Mouse (Mus musculus): ENCODE measurements at regions not wholly inside any gene's neighbourhood (a gene's known extent, or its start where the extent isn't known, plus 50 kb on each side); places are given as distances from the start of the nearest gene placed in this dataset.

DNA sequence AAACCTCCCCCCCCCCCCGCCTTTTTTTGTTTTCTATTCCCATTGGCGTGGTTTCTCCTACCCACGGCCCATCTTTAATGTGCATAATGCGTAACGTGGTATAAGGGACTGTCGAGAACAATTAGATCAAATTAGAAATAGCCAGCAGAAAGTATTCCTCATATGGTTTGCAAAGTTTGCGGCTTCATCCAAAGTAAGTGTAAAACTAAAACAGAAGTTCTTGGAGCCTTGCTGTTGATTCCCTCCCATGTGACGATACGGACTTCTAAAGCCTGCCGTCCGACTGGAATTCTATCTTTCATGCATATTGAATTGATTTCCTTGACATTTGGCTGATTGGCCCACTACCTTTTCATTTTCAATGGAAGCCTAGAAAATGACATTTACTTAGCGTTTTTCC, 128.7 kb upstream of the Fam241a start:
- DNase-seq (ENCODE audit: extremely low spot score in 1 of 2, low spot score in 1 of 2) = no peak

DNA sequence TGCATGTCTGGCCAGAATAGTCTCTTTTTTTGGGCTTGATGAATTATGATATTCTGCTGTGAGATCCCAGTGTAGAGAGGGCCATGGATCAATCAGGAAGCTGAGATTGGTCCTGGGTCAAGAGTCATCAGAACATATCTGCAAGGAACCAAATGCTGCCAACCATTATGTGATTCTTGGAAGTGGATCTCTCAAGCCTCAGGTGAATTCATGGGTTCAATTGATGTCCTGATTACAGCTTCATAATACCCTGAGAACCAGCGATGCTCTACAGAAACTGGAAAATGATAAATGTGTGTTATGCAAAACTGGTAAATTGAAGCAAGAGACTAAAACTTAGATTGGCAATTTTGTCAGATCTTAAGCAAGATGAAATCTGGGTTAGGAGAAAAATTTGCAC, 118.8 kb upstream of the Fam241a start:
- no peak for DNase-seq (ENCODE audit: extremely low spot score in 1 of 2, low spot score in 1 of 2)

DNA sequence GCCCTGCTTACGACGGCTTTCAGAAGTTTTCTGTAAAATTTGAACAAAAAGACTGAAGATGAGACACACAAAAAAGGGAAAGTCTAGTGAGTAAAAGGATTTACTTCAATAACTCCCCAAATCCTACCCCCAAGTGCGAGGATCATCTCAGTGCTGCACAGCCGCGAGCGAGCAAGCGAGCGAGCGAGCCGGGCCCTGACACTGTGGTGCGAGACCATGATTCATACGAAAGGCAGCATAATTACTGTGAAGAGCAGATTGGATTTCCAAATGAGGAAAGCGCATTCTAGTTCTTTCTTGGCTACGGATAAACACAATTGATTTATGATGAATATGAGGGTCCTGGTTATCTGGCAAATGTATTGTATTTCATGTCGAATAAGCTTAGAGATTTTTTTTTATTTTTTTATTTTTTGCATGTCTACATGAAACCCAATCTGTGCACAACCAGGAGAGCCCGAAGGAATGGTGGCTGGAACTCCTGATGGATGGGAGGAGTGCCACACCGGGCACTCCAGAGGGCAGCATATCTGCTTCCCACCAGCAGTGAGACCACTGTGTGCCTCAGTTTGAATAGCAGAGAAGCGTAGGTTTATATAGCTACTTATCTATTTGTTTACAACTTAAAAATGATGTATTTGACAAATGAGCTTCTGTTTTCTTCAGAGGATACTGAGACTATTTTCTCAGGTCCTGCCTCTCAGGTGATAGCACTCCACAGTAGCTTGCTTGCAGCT, 106.9 kb upstream of the Fam241a start:
- no peak for DNase-seq (ENCODE audit: extremely low spot score in 1 of 2, low spot score in 1 of 2)

DNA sequence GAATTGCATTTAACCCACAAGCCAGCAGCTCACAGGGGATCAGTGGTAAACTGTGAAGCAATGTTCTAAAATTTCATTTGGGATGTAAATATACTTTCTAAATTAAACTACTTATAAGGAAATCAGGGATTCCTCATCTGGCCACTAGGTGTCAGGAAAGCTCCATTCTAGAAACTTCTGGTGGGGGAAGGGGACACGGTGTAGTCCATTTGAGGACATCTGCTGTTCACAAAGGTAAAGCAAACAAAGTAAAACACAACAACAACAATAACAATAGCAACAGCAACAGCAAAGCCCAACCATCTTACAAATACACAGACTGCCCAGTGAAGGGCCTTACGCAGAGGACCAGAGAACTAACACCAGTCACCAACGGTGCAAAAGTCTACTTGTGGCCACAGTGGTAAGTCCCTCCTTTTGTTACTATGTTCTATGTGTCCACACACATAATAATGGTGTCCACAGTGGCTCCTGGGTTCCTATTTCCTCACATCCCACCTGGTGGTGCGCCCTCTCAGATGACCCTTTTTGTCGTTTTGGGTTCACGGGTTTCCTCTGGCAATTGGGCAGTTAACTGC, 105.9 kb upstream of the Fam241a start:
- peak in 1 of 2 experiments; percentile 53 for DNase-seq (ENCODE audit: extremely low spot score in 1 of 2, low spot score in 1 of 2)

DNA sequence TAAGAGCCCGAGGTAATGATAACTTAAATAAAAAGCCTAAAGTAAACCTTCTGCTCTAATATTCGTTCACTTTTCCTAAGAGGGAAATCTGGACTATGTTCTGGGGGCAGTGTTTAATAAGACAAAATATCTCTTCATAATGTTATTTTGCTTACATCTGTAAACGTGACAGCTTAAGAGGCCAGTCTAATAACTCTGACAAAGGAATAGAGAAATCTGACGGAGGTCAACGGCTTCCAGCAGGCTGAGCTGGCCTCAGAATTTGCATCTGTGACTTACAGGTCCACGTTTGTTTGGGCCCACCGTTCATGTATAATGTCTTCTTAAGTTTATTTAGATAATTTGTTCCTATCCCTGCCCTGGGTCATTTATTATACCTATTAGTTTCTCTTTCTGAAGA, 99.6 kb upstream of the Fam241a start:
- DNase-seq (ENCODE audit: extremely low spot score in 1 of 2, low spot score in 1 of 2) = no peak

DNA sequence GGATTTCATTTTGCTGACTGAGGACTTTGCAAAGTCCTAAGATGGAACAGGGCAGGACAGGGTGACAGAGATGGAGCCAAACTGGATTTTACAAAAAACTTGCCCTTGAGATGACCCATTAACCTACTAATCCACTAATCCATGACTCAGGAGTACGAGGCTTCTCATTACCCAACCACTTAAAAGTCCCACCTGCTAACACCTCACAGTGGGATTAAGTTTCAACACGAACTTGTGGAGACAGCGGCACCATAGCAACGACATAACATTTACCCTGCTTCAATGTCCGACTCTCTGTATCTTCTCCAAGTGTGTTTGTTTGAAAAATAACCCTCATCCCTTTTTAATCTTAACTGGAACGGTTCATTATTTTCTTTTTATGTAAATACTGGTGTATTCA, 91.5 kb upstream of the Fam241a start:
- no peak for DNase-seq (ENCODE audit: extremely low spot score in 1 of 2, low spot score in 1 of 2)

DNA sequence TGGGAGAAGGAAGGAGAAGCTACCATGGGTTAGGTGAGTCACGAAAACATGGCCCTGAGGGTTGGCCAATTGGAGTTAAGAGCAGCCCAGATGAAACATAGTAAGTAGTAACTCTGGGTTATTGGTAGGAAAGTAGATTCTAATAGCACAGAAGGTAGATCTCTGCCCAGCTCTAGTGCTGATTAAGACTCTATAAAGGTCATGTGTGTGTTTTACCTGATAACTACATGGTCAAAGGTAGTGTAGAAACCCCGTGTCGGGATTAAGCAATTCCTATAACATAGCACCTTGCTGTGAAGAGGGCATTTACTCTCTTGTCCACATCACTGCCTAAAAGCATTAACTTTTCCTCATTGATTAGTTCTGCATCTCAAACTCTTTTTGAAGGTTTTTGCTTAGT, 89.0 kb upstream of the Fam241a start:
- no peak for DNase-seq (ENCODE audit: extremely low spot score in 1 of 2, low spot score in 1 of 2)

DNA sequence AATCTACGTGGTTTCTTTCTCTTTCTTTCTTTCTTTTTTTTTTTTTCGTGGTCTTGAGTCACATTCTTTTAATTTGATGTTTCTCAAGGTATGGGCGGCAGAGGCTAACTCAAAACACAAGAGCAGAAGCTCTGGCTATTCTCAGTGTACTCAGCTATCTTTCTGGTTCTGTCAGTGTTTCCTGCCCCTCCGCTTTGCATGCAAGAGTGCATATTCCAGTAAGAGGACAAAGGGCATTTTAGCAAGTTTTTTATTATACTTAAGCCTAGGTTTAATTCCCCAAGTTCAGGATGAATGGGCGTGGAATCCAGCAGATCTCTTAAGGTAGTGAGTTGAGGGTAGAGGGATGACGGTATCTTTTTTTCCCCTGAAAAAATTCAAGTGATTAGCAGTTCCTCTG, 81.1 kb upstream of the Fam241a start:
- DNase-seq (ENCODE audit: extremely low spot score in 1 of 2, low spot score in 1 of 2) = no peak

DNA sequence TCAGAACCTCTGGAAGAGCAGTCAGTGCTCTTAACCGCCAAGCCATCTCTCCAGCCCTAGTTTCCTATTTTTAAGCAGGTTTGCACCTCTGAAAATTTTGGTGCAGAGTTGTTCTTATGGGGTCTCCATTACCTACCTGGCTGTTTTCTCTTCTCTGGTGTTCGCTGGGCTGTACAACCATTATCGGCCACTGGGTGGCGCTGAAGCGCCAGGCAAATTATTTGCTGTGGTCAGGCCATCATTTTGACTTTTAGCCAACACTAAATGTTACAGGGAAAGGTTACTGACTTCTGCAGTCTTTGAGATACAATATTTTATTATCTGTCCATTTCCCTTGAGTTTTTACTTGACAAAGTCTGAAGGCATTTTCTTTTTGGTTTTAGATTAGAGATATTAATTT, 74.8 kb upstream of the Fam241a start:
- DNase-seq (ENCODE audit: extremely low spot score in 1 of 2, low spot score in 1 of 2) = peak; percentile 48 to 77

DNA sequence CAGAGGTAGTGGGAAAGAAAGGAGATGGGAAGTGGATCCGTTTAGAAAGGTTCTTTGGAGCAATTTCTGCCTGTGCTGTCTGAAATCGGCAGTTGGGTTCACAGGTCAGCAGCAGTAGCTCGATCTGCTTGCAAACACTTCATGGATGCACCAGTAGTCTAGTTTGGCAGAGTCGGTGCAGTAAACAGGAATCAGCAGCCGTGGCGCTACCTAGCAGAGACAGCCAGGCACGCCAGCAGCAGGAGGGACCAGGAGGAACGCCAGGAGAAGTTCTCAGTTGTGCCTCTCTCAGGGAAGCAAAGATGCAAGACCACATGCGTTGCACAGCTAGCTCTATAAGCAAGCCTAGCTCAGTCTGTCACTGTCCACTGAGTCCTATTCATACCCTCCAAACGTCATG, 71.0 kb upstream of the Fam241a start:
- no peak for DNase-seq (ENCODE audit: extremely low spot score in 1 of 2, low spot score in 1 of 2)

DNA sequence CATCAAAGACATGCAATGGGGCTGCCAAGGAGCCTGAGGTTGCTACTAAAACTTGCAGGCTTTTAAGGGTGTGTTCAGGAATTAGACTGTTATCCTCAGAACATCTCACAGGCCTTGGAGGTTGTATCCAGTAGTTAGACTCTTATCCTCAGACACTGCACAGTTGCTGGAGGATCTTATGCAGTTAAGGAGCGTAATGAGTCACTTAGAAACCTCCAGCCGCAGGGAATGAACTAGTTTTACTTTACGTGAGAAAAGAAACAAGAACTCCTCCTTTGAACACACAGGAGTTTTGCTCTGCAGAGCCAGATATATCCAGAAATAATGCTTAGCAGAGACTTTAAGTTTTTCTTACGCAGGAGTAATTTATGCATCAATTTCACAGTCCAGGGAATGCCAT, 70.1 kb upstream of the Fam241a start:
- DNase-seq (ENCODE audit: extremely low spot score in 1 of 2, low spot score in 1 of 2) = no peak

DNA sequence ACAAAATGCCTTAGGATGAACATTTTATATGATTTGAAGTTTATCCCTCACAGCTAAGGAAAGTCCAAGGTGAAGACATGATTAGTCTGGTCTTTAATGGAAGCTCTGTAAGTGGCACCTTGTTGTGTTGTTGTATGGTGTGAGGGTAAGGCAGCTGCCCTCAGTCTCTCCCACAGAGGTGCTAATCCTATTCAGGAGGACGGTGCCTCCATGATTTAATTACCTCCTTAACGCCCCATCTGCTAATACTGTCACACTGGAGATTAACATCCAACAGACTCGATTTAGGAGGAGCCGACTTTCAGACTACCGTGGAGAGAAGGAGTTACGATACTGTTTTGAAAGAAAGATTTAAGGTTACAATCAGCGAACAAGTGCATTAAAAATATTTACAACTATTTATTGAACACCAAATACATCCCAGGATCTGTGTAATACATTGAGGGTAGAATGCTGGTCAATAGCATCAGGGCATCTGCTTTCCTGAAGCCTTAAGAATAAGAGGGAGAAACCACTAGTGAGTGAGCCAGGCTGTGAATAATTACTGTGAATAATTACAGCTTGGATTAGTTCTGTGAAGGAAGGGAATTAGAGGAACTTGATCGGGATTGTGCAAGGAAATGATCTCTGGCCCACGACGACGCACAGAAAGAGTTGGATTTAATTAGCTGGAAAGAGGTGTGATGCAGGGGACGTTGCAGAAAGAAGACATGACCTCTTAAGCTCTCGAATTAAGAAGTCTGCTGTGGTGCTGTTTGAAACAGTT, 63.0 kb upstream of the Fam241a start:
- no peak for DNase-seq (ENCODE audit: extremely low spot score in 1 of 2, low spot score in 1 of 2)

DNA sequence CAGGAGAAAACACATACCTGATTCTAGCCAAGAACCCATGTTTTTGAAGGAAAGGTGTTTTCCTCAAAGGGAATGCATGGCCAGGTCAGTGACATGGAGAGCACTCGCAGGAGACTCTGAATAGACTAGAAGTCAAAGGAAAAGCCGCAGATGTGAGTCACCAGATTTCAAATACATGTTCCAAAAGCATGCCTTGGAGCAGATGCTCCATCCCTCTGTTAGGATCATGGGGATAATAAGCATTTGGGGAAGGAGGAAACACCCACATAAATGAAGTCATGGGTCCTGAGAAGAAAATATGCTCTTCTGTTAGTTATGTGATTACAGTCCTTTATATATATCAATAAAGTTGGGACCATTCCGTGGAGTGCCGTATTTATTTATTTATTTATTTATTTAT, 58.7 kb upstream of the Fam241a start:
- no peak for DNase-seq (ENCODE audit: extremely low spot score in 1 of 2, low spot score in 1 of 2)

DNA sequence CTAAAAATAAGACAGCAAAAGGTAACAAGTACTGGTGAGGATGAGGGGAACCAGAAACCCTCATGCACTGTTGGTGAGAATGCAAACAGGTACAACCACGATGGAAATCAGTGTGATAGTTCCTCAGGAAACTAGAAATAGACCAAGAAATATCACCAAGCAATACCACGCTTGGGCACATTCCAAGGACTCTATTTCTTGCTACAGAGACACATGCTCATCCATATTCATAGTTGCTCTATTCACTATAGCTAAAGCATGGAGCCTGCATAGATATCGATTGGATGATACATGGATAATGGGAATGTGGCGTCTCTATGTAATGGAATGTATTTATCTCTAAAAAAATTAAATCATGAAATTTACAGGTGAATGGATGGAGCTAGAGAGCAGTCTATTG, 57.5 kb upstream of the Fam241a start:
- DNase-seq (ENCODE audit: extremely low spot score in 1 of 2, low spot score in 1 of 2) = no peak

DNA sequence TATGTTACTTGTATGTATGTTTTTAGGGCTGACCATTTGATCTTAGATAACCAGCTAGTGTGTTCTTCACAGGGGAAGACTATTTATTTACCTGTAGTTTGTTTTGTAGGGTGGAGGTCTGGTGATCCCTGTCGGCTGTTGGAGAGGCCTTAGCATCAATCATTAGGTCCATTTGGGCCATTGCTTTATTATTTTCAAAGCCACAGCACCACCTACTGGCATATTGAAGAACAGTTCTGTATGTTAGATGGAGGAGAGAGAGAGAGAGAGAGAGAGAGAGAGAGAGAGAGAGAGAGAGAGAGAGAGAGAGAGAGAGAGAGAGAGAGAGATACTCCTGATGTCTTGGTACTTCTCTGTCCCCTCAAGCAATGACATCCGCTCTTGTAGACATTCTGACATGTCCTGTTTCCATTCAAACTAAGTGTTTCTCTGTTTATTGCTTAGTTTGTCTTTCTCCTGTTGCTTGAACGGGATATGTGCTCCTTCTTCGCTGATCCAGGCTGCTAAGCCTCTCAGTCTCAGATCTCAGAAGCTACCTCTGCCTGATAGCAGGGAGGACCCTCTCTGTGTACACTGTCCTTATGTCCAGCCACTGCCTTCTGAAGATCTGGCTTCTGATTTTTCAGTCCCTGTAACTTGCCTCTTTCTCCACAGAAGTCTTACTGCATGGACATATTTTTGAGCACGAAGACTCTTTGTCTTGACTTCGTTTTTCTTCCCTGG, 52.9 kb upstream of the Fam241a start:
- peak in 1 of 2 experiments; percentile 32 for DNase-seq (ENCODE audit: extremely low spot score in 1 of 2, low spot score in 1 of 2)

DNA sequence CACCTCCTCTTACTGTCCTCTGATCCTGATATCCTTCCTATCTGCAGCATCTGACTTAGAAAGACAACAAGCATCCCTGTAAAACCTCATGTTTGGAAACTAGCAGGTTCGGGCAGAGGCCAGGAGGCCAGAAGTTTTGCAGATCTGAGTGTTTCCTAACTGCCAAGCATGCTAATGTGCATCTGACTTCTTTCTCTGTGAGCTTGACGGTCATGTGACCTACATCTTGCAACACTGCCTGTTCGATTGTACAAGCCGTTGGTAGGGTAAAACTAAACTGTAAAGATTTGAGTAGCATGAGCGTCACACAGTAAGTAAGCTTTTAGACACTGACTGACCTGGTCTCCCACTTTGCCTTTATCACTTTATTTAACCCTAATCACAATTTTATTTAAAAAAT, 52.2 kb upstream of the Fam241a start:
- no peak for DNase-seq (ENCODE audit: extremely low spot score in 1 of 2, low spot score in 1 of 2)

Data from layer of hippocampus, postnatal 25 days (tissue).